Mouse (Mus musculus) midbrain, embryonic 16.5 days (tissue): Measurements from ENCODE around the gene Epas1. TPM values are rescaled to one million over a fixed set of nuclear protein-coding genes. Genes with fewer than 3 reads are reported as not detected.
A peak's percentile ranks its signal among the peaks of the same experiment; 100 is the strongest.

ENCODE experiments used
- ATAC-seq: fragments of 200-750 bp; cut with Nextera tagmentation; 2 replicates; pipeline ENCODE4 v1.8.0; 2017; ENCODE audit warnings: moderate TSS enrichment
- H3K27ac ChIP-seq: fragments of 300-500 bp; sonication (generic); 2 replicates; pipeline ENCODE4 v1.5.1; 2014; ENCODE audit warnings: mild to moderate bottlenecking, low read length, mixed read lengths
- H3K27me3 ChIP-seq: fragments of 300-500 bp; sonication (generic); 2 replicates; pipeline ENCODE4 v1.6.1; 2014; ENCODE audit warnings: low read depth, low read length, mixed read lengths; ENCODE audit not compliant: control insufficient read depth, insufficient read depth
- H3K36me3 ChIP-seq: fragments of 300-500 bp; sonication (generic); 2 replicates; pipeline ENCODE4 v1.6.1; 2014; ENCODE audit warnings: mild to moderate bottlenecking, low read length, moderate library complexity, mixed read lengths; ENCODE audit not compliant: control insufficient read depth, insufficient read depth
- H3K4me1 ChIP-seq: fragments of 300-500 bp; sonication (generic); 2 replicates; pipeline ENCODE4 v1.6.1; 2014; ENCODE audit warnings: mild to moderate bottlenecking, low read length, mixed read lengths; ENCODE audit not compliant: control insufficient read depth, insufficient read depth
- H3K4me2 ChIP-seq: fragments of 300-500 bp; sonication (generic); 2 replicates; pipeline ENCODE4 v1.6.1; 2014; ENCODE audit warnings: mild to moderate bottlenecking, low read length, mixed read lengths
- H3K4me3 ChIP-seq: fragments of 300-500 bp; sonication (generic); 2 replicates; pipeline ENCODE4 v1.5.1; 2014; ENCODE audit warnings: low read depth, mild to moderate bottlenecking, low read length, moderate library complexity, mixed read lengths
- H3K9ac ChIP-seq: fragments of 300-500 bp; sonication (generic); 2 replicates; pipeline ENCODE4 v1.6.1; 2014; ENCODE audit warnings: low read depth, low read length, mixed read lengths
- H3K9me3 ChIP-seq: fragments of 300-500 bp; sonication (generic); replicated peaks from 2 replicates; pipeline ENCODE4 v1.6.1; 2014; ENCODE audit warnings: mild to moderate bottlenecking, low read length, mixed read lengths; ENCODE audit not compliant: control insufficient read depth, poor library complexity, severe bottlenecking
- WGBS: fragments of 180-500 bp; shearing (Covaris S2); extraction: QIAGEN DNeasy Blood & Tissue Kit; methylation state at CpG from one replicate; pipeline ENCODE4 v1.1.7; 2014; 5-methylcytosine and 5-hydroxymethylcytosine counted together
- polyA plus RNA-seq: library from polyadenylated mRNA; unstranded; fragments of >200 nt; fragmentation: Nextera tagmentation; extraction: Ambion mirVana; gene quantifications from 2 replicates; pipeline ENCODE4 v1.2.1, GENCODE M21; 2015

Gene Epas1
- polyA plus RNA-seq, 1 experiment from 2014 or later = 5.4 TPM

DNA sequence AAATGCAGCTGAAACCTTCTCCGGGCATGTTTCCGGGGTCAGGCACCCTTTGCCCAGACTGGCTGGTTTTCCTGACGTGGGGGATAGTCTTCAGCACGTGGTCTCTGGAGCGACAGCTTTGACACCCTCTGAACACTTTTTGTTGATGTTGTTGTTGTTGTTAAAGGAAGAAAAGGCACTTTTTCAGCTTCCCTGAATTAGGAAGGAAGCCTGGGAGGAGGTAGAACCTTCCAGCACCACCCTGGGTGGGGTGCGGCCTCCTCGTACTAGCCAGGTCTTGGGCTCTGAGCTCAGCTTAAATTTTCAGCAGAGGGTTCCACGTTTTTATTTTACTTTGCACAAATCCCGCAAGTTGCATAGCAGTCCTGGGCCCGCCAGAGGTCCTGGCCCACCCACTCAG is 49.6 kb downstream of the Epas1 start:
- no peaks in the 10 kb centered on the region for H3K36me3 ChIP-seq
- H3K4me1 ChIP-seq = peaks cover 12% of the 10 kb centered on the region
- 84% methylated on average over 10 of the region's 10 CpGs for WGBS
- no peak overlapping the region for H3K27ac ChIP-seq
- no peak overlapping the region for H3K4me3 ChIP-seq
- no peaks in the 10 kb centered on the region for H3K27me3 ChIP-seq
- ATAC-seq = no peak
- H3K9ac ChIP-seq = no peak overlapping the region
- no peak overlapping the region for H3K4me2 ChIP-seq
- no peaks in the 10 kb centered on the region for H3K9me3 ChIP-seq

- Histone ChIP-seq H3K9ac (no peak overlapping the region), H3K9me3 (no peaks in the 10 kb centered on the region), H3K4me3 (no peak overlapping the region), H3K4me1 (peaks cover 9% of the 10 kb centered on the region), H3K27ac (no peak overlapping the region), H3K27me3 (no peaks in the 10 kb centered on the region), H3K36me3 (no peaks in the 10 kb centered on the region), H3K4me2 (no peak overlapping the region)
- WGBS = 82% methylated on average over 5 of the region's 5 CpGs
- ATAC-seq = no peak
Observed at GRCm38 (mm10) chr17:86803653-86804052, 50.2 kb downstream of the Epas1 start.

DNA sequence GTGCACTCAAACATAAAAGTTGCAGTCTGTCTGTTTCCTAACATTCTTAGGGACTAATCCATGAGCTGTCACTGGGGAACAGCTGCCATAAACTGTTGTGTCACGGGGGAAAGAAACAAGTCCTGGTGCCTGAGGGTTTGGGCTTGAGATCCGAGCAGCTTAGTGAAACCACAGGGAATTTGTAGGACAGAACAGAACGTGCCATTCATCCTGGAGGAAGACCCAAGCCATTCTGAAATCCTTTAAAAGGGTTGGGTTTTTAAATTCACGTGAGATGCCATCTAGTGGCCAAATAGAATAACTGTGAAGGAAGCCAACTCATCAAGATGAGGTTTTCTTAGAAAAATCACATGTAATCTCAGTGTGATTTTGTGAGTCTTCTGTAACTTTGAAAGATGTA is 58.5 kb downstream of the Epas1 start:
- WGBS = 0% methylated on average over 4 of the region's 4 CpGs
- Histone ChIP-seq H3K27ac (no peak overlapping the region), H3K9ac (no peak overlapping the region), H3K9me3 (no peaks in the 10 kb centered on the region), H3K36me3 (no peaks in the 10 kb centered on the region), H3K4me2 (no peak overlapping the region), H3K4me3 (no peak overlapping the region), H3K27me3 (no peaks in the 10 kb centered on the region), H3K4me1 (no peaks in the 10 kb centered on the region)
- ATAC-seq = peak; percentile 60; the same call in 1 of the 2 replicates

DNA sequence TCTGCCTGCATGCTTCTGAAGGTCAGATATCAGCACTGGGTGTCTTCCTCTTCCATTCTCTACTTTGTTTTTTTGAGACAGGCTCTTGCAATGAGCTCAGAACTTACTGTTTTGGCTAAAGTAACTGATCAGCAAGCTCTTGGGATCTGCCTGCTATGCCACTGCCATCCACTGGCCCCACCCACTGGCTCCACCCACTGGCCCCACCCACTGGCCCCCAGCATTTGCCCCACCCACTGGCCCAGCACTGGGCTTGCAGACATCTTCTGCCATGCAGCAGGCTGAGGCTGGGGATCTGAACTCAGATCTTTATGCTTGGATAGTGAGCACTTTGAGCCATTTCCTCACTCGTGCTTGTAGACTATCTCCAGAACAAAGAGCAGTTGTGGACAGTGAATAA is 60.8 kb downstream of the Epas1 start:
- no peak overlapping the region for H3K9ac ChIP-seq
- 40% methylated on average over 1 of the region's 1 CpGs for WGBS
- ATAC-seq = no peak

GRCm38 (mm10) chr17:86815016-86815865 is 61.7 kb downstream of the Epas1 start:
- H3K27me3 ChIP-seq = no peaks in the 10 kb centered on the region
- H3K4me1 ChIP-seq = no peaks in the 10 kb centered on the region
- no peak overlapping the region for H3K4me2 ChIP-seq
- H3K4me3 ChIP-seq = no peak overlapping the region
- H3K9me3 ChIP-seq = no peaks in the 10 kb centered on the region
- H3K9ac ChIP-seq = no peak overlapping the region
- H3K27ac ChIP-seq = no peak overlapping the region
- no peaks in the 10 kb centered on the region for H3K36me3 ChIP-seq
- WGBS = 71% methylated on average over 24 of the region's 24 CpGs
- ATAC-seq = no peak

More for the DNA sequence above, 60.8 kb downstream of the Epas1 start:
- no peaks in the 10 kb centered on the region for H3K27me3 ChIP-seq
- no peak overlapping the region for H3K4me3 ChIP-seq
- H3K4me1 ChIP-seq = no peaks in the 10 kb centered on the region
- H3K27ac ChIP-seq = no peak overlapping the region
- H3K36me3 ChIP-seq = no peaks in the 10 kb centered on the region
- no peak overlapping the region for H3K4me2 ChIP-seq
- H3K9me3 ChIP-seq = no peaks in the 10 kb centered on the region

DNA sequence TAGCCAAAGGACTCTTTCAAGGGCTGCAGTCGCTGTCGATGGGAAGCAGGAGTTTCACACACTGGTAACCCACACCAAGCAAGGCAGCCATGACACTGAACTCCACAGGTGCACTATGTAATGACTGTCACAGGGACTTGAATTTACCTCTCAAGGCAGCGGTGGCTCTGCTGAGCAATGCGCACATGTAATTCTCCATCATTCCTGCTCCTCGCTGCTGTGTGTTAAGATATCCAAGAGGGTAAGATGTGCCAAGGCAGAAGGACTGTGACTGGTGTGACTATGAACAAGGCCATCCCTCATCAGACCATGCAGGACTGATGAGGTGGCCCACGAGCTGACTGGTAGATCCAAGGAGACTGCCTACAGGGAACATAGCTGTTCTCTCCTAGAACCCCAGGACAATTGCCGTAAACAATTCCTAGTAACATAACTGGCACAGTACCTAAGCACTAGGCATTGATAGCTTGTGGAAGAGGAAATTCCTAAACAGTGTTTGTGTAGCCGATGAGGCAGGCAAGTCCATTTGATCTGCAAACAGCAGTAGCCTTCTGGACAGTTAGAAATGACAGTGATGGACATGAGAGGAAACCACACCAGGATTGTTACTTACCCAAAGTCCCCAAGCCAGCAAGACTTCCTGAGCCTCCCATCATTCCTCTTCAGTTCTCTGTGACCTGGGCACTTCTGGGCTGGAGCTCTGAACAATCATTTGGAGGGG is 68.7 kb downstream of the Epas1 start:
- no peaks in the 10 kb centered on the region for H3K36me3 ChIP-seq
- H3K27me3 ChIP-seq = no peaks in the 10 kb centered on the region
- H3K9me3 ChIP-seq = no peaks in the 10 kb centered on the region
- H3K4me2 ChIP-seq = no peak overlapping the region
- H3K9ac ChIP-seq = no peak overlapping the region
- 92% methylated on average over 8 of the region's 8 CpGs for WGBS
- H3K4me1 ChIP-seq = no peaks in the 10 kb centered on the region
- ATAC-seq = no peak
- H3K4me3 ChIP-seq = no peak overlapping the region
- H3K27ac ChIP-seq = no peak overlapping the region

DNA sequence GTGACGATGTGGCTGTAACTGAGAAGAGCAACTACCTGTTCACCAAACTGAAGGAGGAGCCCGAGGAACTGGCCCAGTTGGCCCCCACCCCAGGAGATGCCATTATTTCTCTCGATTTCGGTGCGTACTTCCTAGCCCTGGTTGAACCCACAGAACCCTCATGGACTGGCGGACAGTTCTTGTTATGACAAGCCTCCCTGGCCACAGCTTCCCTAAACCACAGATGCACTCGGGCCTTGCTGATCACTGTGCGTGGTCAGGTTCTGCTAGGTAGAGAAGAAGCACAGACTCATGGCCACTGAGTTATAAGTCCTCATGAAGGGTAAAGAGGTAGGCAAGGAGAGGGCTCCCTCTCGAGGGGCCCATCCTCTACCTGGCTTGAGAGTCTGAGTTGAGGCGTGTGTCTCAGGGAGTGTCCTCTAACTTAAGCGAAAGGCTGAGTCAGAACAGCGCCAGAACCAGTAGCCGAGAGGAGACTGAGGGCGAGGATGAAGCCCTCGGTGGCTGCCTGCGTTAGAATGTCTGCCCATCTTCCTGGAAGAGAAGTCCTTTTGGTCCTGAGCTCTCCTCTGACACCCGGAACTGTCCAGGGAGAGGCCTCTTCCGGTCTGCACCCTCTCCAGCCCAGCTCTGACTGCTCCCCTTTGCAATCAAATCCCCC is 71.1 kb downstream of the Epas1 start:
- no peaks in the 10 kb centered on the region for H3K27me3 ChIP-seq
- H3K36me3 ChIP-seq = no peaks in the 10 kb centered on the region
- no peak overlapping the region for H3K4me2 ChIP-seq
- no peak overlapping the region for H3K4me3 ChIP-seq
- H3K27ac ChIP-seq = no peak overlapping the region
- H3K4me1 ChIP-seq = no peaks in the 10 kb centered on the region
- WGBS = 93% methylated on average over 18 of the region's 18 CpGs
- no peaks in the 10 kb centered on the region for H3K9me3 ChIP-seq
- H3K9ac ChIP-seq = no peak overlapping the region
- ATAC-seq = no peak

DNA sequence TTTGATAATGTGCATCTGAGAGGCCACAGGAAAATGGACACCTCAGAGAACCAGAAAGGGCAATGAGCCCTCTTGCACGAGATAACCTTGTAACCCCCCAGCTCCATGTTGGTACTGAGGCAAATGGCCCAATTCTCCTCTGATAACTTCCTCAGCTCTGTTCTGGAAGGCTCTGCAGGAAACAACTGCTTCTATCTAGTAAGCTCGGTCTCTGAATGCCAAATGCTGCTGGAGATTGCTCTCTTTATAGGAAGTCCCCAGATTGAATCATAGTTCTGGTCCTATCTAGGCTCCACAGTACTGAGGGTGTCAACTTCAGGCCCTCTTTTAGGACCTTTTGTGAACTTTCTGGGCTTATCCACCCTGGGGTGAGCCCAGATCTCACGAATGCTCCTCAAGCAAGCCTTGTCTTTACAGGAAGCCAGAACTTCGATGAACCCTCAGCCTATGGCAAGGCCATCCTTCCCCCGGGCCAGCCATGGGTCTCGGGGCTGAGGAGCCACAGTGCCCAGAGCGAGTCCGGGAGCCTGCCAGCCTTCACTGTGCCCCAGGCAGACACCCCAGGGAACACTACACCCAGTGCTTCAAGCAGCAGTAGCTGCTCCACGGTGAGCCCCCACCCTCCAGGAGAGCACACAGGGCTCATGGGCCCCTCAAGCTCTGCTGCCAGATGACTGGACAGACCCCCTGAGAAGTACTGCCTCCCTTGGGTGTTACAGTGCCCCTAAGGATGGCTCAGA is 71.8 kb downstream of the Epas1 start:
- no peaks in the 10 kb centered on the region for H3K27me3 ChIP-seq
- H3K9me3 ChIP-seq = no peaks in the 10 kb centered on the region
- H3K4me1 ChIP-seq = no peaks in the 10 kb centered on the region
- H3K9ac ChIP-seq = no peak overlapping the region
- ATAC-seq = no peak
- no peak overlapping the region for H3K27ac ChIP-seq
- 89% methylated on average over 9 of the region's 9 CpGs for WGBS
- no peak overlapping the region for H3K4me3 ChIP-seq
- H3K4me2 ChIP-seq = no peak overlapping the region
- H3K36me3 ChIP-seq = no peaks in the 10 kb centered on the region
